Mouse (Mus musculus) bone marrow macrophage, adult 2 months (primary cell): ENCODE results near the gene Gm49384.

Source experiments
- CTCF ChIP-seq: IDR thresholded peaks from 2 replicates; pipeline ENCODE4 v1.5.1; 2012; ENCODE audit warnings: low read depth, mild to moderate bottlenecking, low read length, moderate library complexity
- POLR2A ChIP-seq: IDR thresholded peaks from 2 replicates; pipeline ENCODE4 v1.6.1; 2012; ENCODE audit warnings: mild to moderate bottlenecking, low read depth, low read length, borderline replicate concordance

GRCm38 (mm10) chr12:69139841-69140240 is 64.2 kb downstream of the Gm49384 start:
- no peak for TF ChIP-seq CTCF
- TF ChIP-seq POLR2A: no peak
